Mouse (Mus musculus) embryonic facial prominence, embryonic 13.5 days (tissue): ENCODE measurements around the gene Nr4a2. TPM values are rescaled to one million over a fixed set of nuclear protein-coding genes. Genes with fewer than 3 reads are reported as not detected.

Source experiments
- ATAC-seq: fragments of 200-750 bp; cut with Nextera tagmentation; 2 replicates; pipeline ENCODE4 v1.8.0; 2017; ENCODE audit warnings: low read depth; ENCODE audit not compliant: insufficient number of reproducible peaks, insufficient read depth, low FRiP score, low TSS enrichment
- H3K27ac ChIP-seq: fragments of 300-500 bp; sonication (generic); 2 replicates; pipeline ENCODE4 v1.5.1; 2015; ENCODE audit warnings: moderate library complexity, mild to moderate bottlenecking, inconsistent platforms
- H3K27me3 ChIP-seq: fragments of 300-500 bp; sonication (generic); 2 replicates; pipeline ENCODE4 v1.6.1; 2015; ENCODE audit warnings: mild to moderate bottlenecking, inconsistent platforms
- H3K36me3 ChIP-seq: fragments of 300-500 bp; sonication (generic); 2 replicates; pipeline ENCODE4 v1.6.1; 2015; ENCODE audit warnings: mild to moderate bottlenecking, inconsistent platforms
- H3K4me1 ChIP-seq: fragments of 300-500 bp; sonication (generic); 2 replicates; pipeline ENCODE4 v1.6.1; 2015; ENCODE audit warnings: inconsistent platforms
- H3K4me2 ChIP-seq: fragments of 300-500 bp; sonication (generic); 2 replicates; pipeline ENCODE4 v1.6.1; 2015; ENCODE audit warnings: moderate library complexity, mild to moderate bottlenecking, inconsistent platforms
- H3K4me3 ChIP-seq: fragments of 300-500 bp; sonication (generic); 2 replicates; pipeline ENCODE4 v1.5.1; 2015; ENCODE audit warnings: mild to moderate bottlenecking, inconsistent platforms
- H3K9ac ChIP-seq: fragments of 300-500 bp; sonication (generic); 2 replicates; pipeline ENCODE4 v1.6.1; 2015; ENCODE audit warnings: mild to moderate bottlenecking, inconsistent platforms
- H3K9me3 ChIP-seq: fragments of 300-500 bp; sonication (generic); 2 replicates; pipeline ENCODE4 v1.6.1; 2016; ENCODE audit warnings: inconsistent platforms
- WGBS: fragments of 180-500 bp; shearing (Covaris S2); methylation state at CpG from one replicate; pipeline ENCODE4 v1.1.7; 2015; ENCODE audit warnings: mixed read lengths; 5-methylcytosine and 5-hydroxymethylcytosine counted together
- polyA plus RNA-seq: library from polyadenylated mRNA; unstranded; fragments of >200 nt; fragmentation: Nextera tagmentation; extraction: Ambion mirVana; gene quantifications from 2 replicates; pipeline ENCODE4 v1.2.1, GENCODE M21; 2015

The Nr4a2 gene
- polyA plus RNA-seq, 1 experiment from 2014 or later, result 11.8 TPM

- WGBS, result 81% methylated on average over 3 of the region's 3 CpGs
- peaks cover 18% of the 10 kb centered on the region for H3K4me1 ChIP-seq
- no peak for ATAC-seq
- peaks cover 88% of the 10 kb centered on the region for H3K27me3 ChIP-seq
- H3K36me3 ChIP-seq, result no peaks in the 10 kb centered on the region
- H3K9ac ChIP-seq, result no peak overlapping the region
- no peak overlapping the region for H3K4me2 ChIP-seq
- H3K9me3 ChIP-seq, result no peaks in the 10 kb centered on the region
- H3K4me3 ChIP-seq, result no peak overlapping the region
- H3K27ac ChIP-seq, result no peak overlapping the region
Measured at GRCm38 (mm10) chr2:57100241-57100640, 23.6 kb downstream of the Nr4a2 start.

DNA sequence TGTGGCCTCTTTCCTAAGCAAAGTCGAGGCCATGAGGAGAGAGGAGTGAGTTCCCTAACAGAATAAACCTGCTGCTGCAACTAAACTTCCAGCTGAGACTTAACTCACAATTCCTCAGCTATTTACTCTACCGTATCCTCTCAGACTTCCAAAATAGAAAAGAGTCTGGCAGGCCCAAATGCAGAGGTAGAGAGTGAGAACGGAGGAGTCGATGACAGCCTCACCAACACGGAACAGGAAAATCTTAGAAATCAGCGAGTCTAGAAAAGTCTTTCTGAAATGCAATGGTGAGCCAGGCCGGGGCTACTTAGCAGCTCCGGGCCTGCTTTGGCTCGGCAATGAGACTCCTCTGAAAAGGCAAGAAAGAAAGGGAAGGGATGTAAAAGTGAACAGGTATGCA, 51.4 kb downstream of the Nr4a2 start:
- WGBS, result 78% methylated on average over 9 of the region's 9 CpGs
- H3K4me3 ChIP-seq, result no peak overlapping the region
- no peaks in the 10 kb centered on the region for H3K9me3 ChIP-seq
- no peaks in the 10 kb centered on the region for H3K36me3 ChIP-seq
- H3K4me1 ChIP-seq, result no peaks in the 10 kb centered on the region
- H3K9ac ChIP-seq, result no peak overlapping the region
- H3K4me2 ChIP-seq, result no peak overlapping the region
- no peaks in the 10 kb centered on the region for H3K27me3 ChIP-seq
- no peak overlapping the region for H3K27ac ChIP-seq
- no peak for ATAC-seq

GRCm38 (mm10) chr2:57063480-57063879, 60.3 kb downstream of the Nr4a2 start:
- Histone ChIP-seq H3K27ac (no peak overlapping the region), H3K4me2 (no peak overlapping the region), H3K9me3 (no peaks in the 10 kb centered on the region), H3K27me3 (no peaks in the 10 kb centered on the region), H3K4me3 (no peak overlapping the region), H3K9ac (no peak overlapping the region), H3K4me1 (no peaks in the 10 kb centered on the region), H3K36me3 (no peaks in the 10 kb centered on the region)
- ATAC-seq, result no peak
- WGBS, result 53% methylated on average over 1 of the region's 1 CpGs

Other genes starting within 250 kb of the Nr4a2 start
- gene Gpd2, start 113.6 kb upstream of the Nr4a2 start, polyA plus RNA-seq, result 14.4 and 15.2 TPM in 2 replicates